ENCODE assay signal across 8 mouse cellular contexts in genomic region chr2:151702851-151703190, GRCm38 (mm10). TPM values are rescaled to one million over a fixed set of nuclear protein-coding genes. Genes with fewer than 3 reads are reported as not detected.
DNase-seq lines count a peak whose midpoint lies in the region; ATAC-seq lines count a peak whose summit lies in the region.

No protein-coding gene starts in this region.

- peak; percentile 19 for DNase-seq in cerebellum, adult 11 months
- no peak for DNase-seq in cerebellum, postnatal 4 days (ENCODE audit: low spot score in 2 of 2)
- no peak for DNase-seq in neural tube, embryonic 11.5 days (ENCODE audit: low spot score)
- DNase-seq in neural tube, embryonic 10.5 days (ENCODE audit: extremely low spot score, low spot score), result no peak
- DNase-seq in intestine, embryonic 14.5 days (ENCODE audit: low spot score), result peak; percentile 70
- DNase-seq in frontal cortex, postnatal 25 days (ENCODE audit: low spot score in 2 of 2), result no peak
- no peak for DNase-seq in frontal cortex, postnatal 10 days (ENCODE audit: low spot score in 2 of 2)

- H3K27ac ChIP-seq in neural tube, embryonic 11.5 days (ENCODE audit: low read depth, low read length), result no peak overlapping the region
- no peak overlapping the region for H3K27ac ChIP-seq in intestine, embryonic 14.5 days (ENCODE audit: low read depth)
- peak overlapping the region; percentile 57 for H3K27ac ChIP-seq in neural tube, embryonic 14.5 days (ENCODE audit: low read depth, low read length)

- peak overlapping the region; percentile 99 for H3K4me2 ChIP-seq in neural tube, embryonic 11.5 days (ENCODE audit: low read depth)
- H3K4me2 ChIP-seq in intestine, embryonic 14.5 days (ENCODE audit: low read length), result peak overlapping the region; percentile 98
- H3K4me2 ChIP-seq in neural tube, embryonic 14.5 days (ENCODE audit: low read depth, low read length), result peak overlapping the region; percentile 93

- 3% methylated on average over 17 of the region's 17 CpGs for WGBS in neural tube, embryonic 11.5 days
- 1% methylated on average over 17 of the region's 17 CpGs for WGBS in intestine, embryonic 14.5 days
- WGBS in neural tube, embryonic 14.5 days, result 4% methylated on average over 17 of the region's 17 CpGs

- ATAC-seq in neural tube, embryonic 11.5 days (ENCODE audit: insufficient read depth, low FRiP score, low TSS enrichment), result peak; percentile 39
- ATAC-seq in intestine, embryonic 14.5 days (replicated peaks; ENCODE audit: low FRiP score, low TSS enrichment, low read depth), result peak; percentile 48
- ATAC-seq in neural tube, embryonic 14.5 days (ENCODE audit: low read depth), result peak; percentile 62

- no peaks in the 10 kb centered on the region for H3K9me3 ChIP-seq in neural tube, embryonic 11.5 days (ENCODE audit: control insufficient read depth, low read length)
- H3K9me3 ChIP-seq in intestine, embryonic 14.5 days (ENCODE audit: control insufficient read depth, low read length), result no peaks in the 10 kb centered on the region
- H3K9me3 ChIP-seq in neural tube, embryonic 14.5 days (ENCODE audit: control insufficient read depth, low read length), result no peaks in the 10 kb centered on the region

- no peaks in the 10 kb centered on the region for H3K36me3 ChIP-seq in neural tube, embryonic 11.5 days (ENCODE audit: control insufficient read depth, insufficient read depth, low read length)
- H3K36me3 ChIP-seq in intestine, embryonic 14.5 days (ENCODE audit: control insufficient read depth, insufficient read depth, low read length), result no peaks in the 10 kb centered on the region
- H3K36me3 ChIP-seq in neural tube, embryonic 14.5 days (ENCODE audit: control insufficient read depth, insufficient read depth, low read length), result 0 out of 2 replicates have a peak, but pooled peaks cover 7% of the 10 kb centered on the region

- peak overlapping the region; percentile 84 for H3K9ac ChIP-seq in neural tube, embryonic 11.5 days (ENCODE audit: low read length)
- H3K9ac ChIP-seq in intestine, embryonic 14.5 days (ENCODE audit: low read length), result peak overlapping the region; percentile 61
- H3K9ac ChIP-seq in neural tube, embryonic 14.5 days (replicated peaks; ENCODE audit: low read depth, low read length), result peak overlapping the region; percentile 96

- peaks cover 10% of the 10 kb centered on the region for H3K27me3 ChIP-seq in neural tube, embryonic 11.5 days (ENCODE audit: control insufficient read depth, insufficient read depth, low read length)
- H3K27me3 ChIP-seq in intestine, embryonic 14.5 days (replicated peaks; ENCODE audit: control insufficient read depth, insufficient read depth, low read length), result peaks cover 26% of the 10 kb centered on the region; the same call in 1 of the 2 replicates
- no peaks in the 10 kb centered on the region for H3K27me3 ChIP-seq in neural tube, embryonic 14.5 days (ENCODE audit: control insufficient read depth, insufficient read depth, low read length)

- H3K4me3 ChIP-seq in neural tube, embryonic 11.5 days (ENCODE audit: low read depth, low read length), result peak overlapping the region; percentile 65
- H3K4me3 ChIP-seq in intestine, embryonic 14.5 days (ENCODE audit: low read depth, low read length), result peak overlapping the region; percentile 48
- peak overlapping the region; percentile 80 for H3K4me3 ChIP-seq in neural tube, embryonic 14.5 days (ENCODE audit: low read depth, low read length)

- H3K4me1 ChIP-seq in neural tube, embryonic 11.5 days (ENCODE audit: control insufficient read depth, insufficient read depth, low read length), result no peaks in the 10 kb centered on the region
- H3K4me1 ChIP-seq in intestine, embryonic 14.5 days (replicated peaks; ENCODE audit: control insufficient read depth, insufficient read depth, low read length), result no peaks in the 10 kb centered on the region
- H3K4me1 ChIP-seq in neural tube, embryonic 14.5 days (ENCODE audit: control insufficient read depth, insufficient read depth, low read length), result peaks cover 14% of the 10 kb centered on the region

RNA-seq across cellular contexts. Expression of gene Tmem74b, which starts 1.0 kb away (rescaled TPM):
- 6.5 and 8.2 TPM in 2 replicates for polyA plus RNA-seq in neural tube, embryonic 11.5 days (2014; fragmentation: Nextera tagmentation; extraction: Ambion mirVana)
- polyA plus RNA-seq in intestine, embryonic 14.5 days (2014; fragmentation: Nextera tagmentation; extraction: Ambion mirVana), result 2.3 and 2.7 TPM in 2 replicates
- polyA plus RNA-seq in neural tube, embryonic 14.5 days (2014; fragmentation: Nextera tagmentation; extraction: Ambion mirVana), result 23.4 and 26.7 TPM in 2 replicates

RNA-seq across cellular contexts. Expression of gene Rad21l, which starts 34.5 kb away (rescaled TPM):
- 0.19 TPM in 2 replicates for polyA plus RNA-seq in neural tube, embryonic 11.5 days (2014; fragmentation: Nextera tagmentation; extraction: Ambion mirVana)
- not detected in 2 replicates for polyA plus RNA-seq in intestine, embryonic 14.5 days (2014; fragmentation: Nextera tagmentation; extraction: Ambion mirVana)
- 0.15 and 0.40 TPM in 2 replicates for polyA plus RNA-seq in neural tube, embryonic 14.5 days (2014; fragmentation: Nextera tagmentation; extraction: Ambion mirVana)

RNA-seq across cellular contexts. Expression of gene Psmf1, which starts 41.2 kb away (rescaled TPM):
- 45.6 and 52.6 TPM in 2 replicates for polyA plus RNA-seq in neural tube, embryonic 11.5 days (2014; fragmentation: Nextera tagmentation; extraction: Ambion mirVana)
- 44.3 and 44.6 TPM in 2 replicates for polyA plus RNA-seq in intestine, embryonic 14.5 days (2014; fragmentation: Nextera tagmentation; extraction: Ambion mirVana)
- 61.9 and 70.6 TPM in 2 replicates for polyA plus RNA-seq in neural tube, embryonic 14.5 days (2014; fragmentation: Nextera tagmentation; extraction: Ambion mirVana)

Comparison
In these comparisons a context has a peak if more than half of its experiments do, and no peak if none do; other contexts are left out.
1. DNase-seq: peak in cerebellum, adult 11 months (single experiment) and intestine, embryonic 14.5 days (single experiment); none in cerebellum, postnatal 4 days (0 of 2), neural tube, embryonic 11.5 days (single experiment), neural tube, embryonic 10.5 days (single experiment), frontal cortex, postnatal 25 days (0 of 2) and frontal cortex, postnatal 10 days (0 of 2).
2. Peak in every context shown above with its lines, with median percentiles within 50 percentile points of each other: ATAC-seq, H3K4me2 ChIP-seq, H3K4me3 ChIP-seq and H3K9ac ChIP-seq.